Mouse (Mus musculus) forebrain, embryonic 14.5 days (tissue): ENCODE measurements around the gene P3h4. TPM values are rescaled to one million over a fixed set of nuclear protein-coding genes. Genes with fewer than 3 reads are reported as not detected.
"Not testable (repeated sequence)": the region's sequence is repeated elsewhere in the genome, so short reads cannot be mapped to it uniquely, and the experiment has no call there.

Experiments used
- ATAC-seq: fragments of 200-750 bp; cut with Nextera tagmentation; 2 replicates; pipeline ENCODE4 v1.8.0; 2017; ENCODE audit warnings: mild to moderate bottlenecking, moderate library complexity
- DNase-seq: peaks from one replicate; pipeline ENCODE4 v3.0.0-alpha.2; 2015; ENCODE audit warnings: low spot score
- H3K27ac ChIP-seq: fragments of 300-500 bp; sonication (generic); 2 replicates; pipeline ENCODE4 v1.5.1; 2014; ENCODE audit warnings: low read depth, mild to moderate bottlenecking, control low read depth, low read length, moderate library complexity
- H3K27me3 ChIP-seq: fragments of 300-500 bp; sonication (generic); replicated peaks from 2 replicates; pipeline ENCODE4 v1.6.1; 2014; ENCODE audit warnings: low read length, control low read depth, mixed read lengths; ENCODE audit not compliant: control insufficient read depth, insufficient read depth
- H3K36me3 ChIP-seq: fragments of 300-500 bp; sonication (generic); 2 replicates; pipeline ENCODE4 v1.6.1; 2014; ENCODE audit warnings: low read length, control low read depth; ENCODE audit not compliant: control insufficient read depth, insufficient read depth
- H3K4me1 ChIP-seq: fragments of 300-500 bp; sonication (generic); 2 replicates; pipeline ENCODE4 v1.6.1; 2014; ENCODE audit warnings: antibody characterized with exemption, low read length, control low read depth; ENCODE audit not compliant: control insufficient read depth, insufficient read depth
- H3K4me2 ChIP-seq: fragments of 300-500 bp; sonication (generic); 2 replicates; pipeline ENCODE4 v1.6.1; 2014; ENCODE audit warnings: mild to moderate bottlenecking, control low read depth, low read length
- H3K4me3 ChIP-seq: fragments of 300-500 bp; sonication (generic); 2 replicates; pipeline ENCODE4 v1.5.1; 2014; ENCODE audit warnings: low read depth, low read length, control low read depth
- H3K9ac ChIP-seq: fragments of 300-500 bp; sonication (generic); 2 replicates; pipeline ENCODE4 v1.6.1; 2014; ENCODE audit warnings: mild to moderate bottlenecking, low read length, control low read depth, moderate library complexity
- H3K9me3 ChIP-seq: fragments of 300-500 bp; sonication (generic); replicated peaks from 2 replicates; pipeline ENCODE4 v1.6.1; 2016; ENCODE audit warnings: low read length, control low read depth, mixed read lengths; ENCODE audit not compliant: control insufficient read depth
- WGBS: fragments of 180-500 bp; shearing (Covaris S2); extraction: QIAGEN DNeasy Blood & Tissue Kit; methylation state at CpG from one replicate; pipeline ENCODE4 v1.1.7; 2014; 5-methylcytosine and 5-hydroxymethylcytosine counted together
- microRNA-seq: library from miRNA; unstranded; fragments of <30 nt; microRNA quantifications from one replicate; pipeline ENCODE4, GENCODE M21; 2016
- polyA plus RNA-seq: library from polyadenylated mRNA; unstranded; fragments of >200 nt; fragmentation: Nextera tagmentation; extraction: Ambion mirVana; gene quantifications from 2 replicates; pipeline ENCODE4 v1.2.1, GENCODE M21; 2014

The P3h4 gene
- polyA plus RNA-seq, 1 experiment from 2014 or later, result 14.5 TPM

GRCm38 (mm10) chr11:100369145-100369544, 45.5 kb downstream of the P3h4 start:
- Histone ChIP-seq H3K27me3 (no peaks in the 10 kb centered on the region), H3K4me2 (no peak overlapping the region), H3K4me1 (no peaks in the 10 kb centered on the region), H3K4me3 (no peak overlapping the region), H3K9ac (no peak overlapping the region), H3K36me3 (peaks cover 15% of the 10 kb centered on the region), H3K9me3 (no peaks in the 10 kb centered on the region), H3K27ac (no peak overlapping the region)
- DNase-seq, result no peak
- 86% methylated on average over 7 of the region's 7 CpGs for WGBS
- no peak for ATAC-seq

- no peak overlapping the region for H3K9ac ChIP-seq
- H3K36me3 ChIP-seq, result no peaks in the 10 kb centered on the region
- WGBS, result 19% methylated on average over 12 of the region's 12 CpGs
- no peaks in the 10 kb centered on the region for H3K27me3 ChIP-seq
- H3K9me3 ChIP-seq, result no peaks in the 10 kb centered on the region
- ATAC-seq (peak; percentile 43; the same call in 1 of the 2 replicates), DNase-seq (peak; percentile 60)
- H3K27ac ChIP-seq, result no peak overlapping the region
- H3K4me1 ChIP-seq, result no peaks in the 10 kb centered on the region
- no peak overlapping the region for H3K4me2 ChIP-seq
- H3K4me3 ChIP-seq, result no peak overlapping the region
These were observed 51.6 kb downstream of the P3h4 start for GRCm38 (mm10) chr11:100362979-100363562.

- no peaks in the 10 kb centered on the region for H3K9me3 ChIP-seq
- no peak overlapping the region for H3K27ac ChIP-seq
- ATAC-seq, result peak; percentile 45; the same call in 1 of the 2 replicates
- no peaks in the 10 kb centered on the region for H3K27me3 ChIP-seq
- H3K4me3 ChIP-seq, result no peak overlapping the region
- DNase-seq, result peak; percentile 76
- H3K4me1 ChIP-seq, result no peaks in the 10 kb centered on the region
- 13% methylated on average over 8 of the region's 8 CpGs for WGBS
- no peak overlapping the region for H3K4me2 ChIP-seq
- H3K9ac ChIP-seq, result no peak overlapping the region
- H3K36me3 ChIP-seq, result no peaks in the 10 kb centered on the region
These were observed 52.2 kb downstream of the P3h4 start for GRCm38 (mm10) chr11:100362209-100362978.

- DNase-seq, H3K27ac ChIP-seq, H3K36me3 ChIP-seq, H3K4me1 ChIP-seq, H3K4me3 ChIP-seq, H3K9me3 ChIP-seq, H3K9ac ChIP-seq, H3K27me3 ChIP-seq, H3K4me2 ChIP-seq, ATAC-seq: not testable (repeated sequence)
- no CpG with 5 or more reads among the region's 13 CpGs for WGBS
These were observed 53.6 kb downstream of the P3h4 start for GRCm38 (mm10) chr11:100361059-100361458.

GRCm38 (mm10) chr11:100360175-100360574, 54.5 kb downstream of the P3h4 start:
- DNase-seq, result no peak
- no peak for ATAC-seq
- H3K4me3 ChIP-seq, result no peak overlapping the region
- H3K9me3 ChIP-seq, result no peaks in the 10 kb centered on the region
- no peak overlapping the region for H3K9ac ChIP-seq
- H3K4me1 ChIP-seq, result peaks cover 3% of the 10 kb centered on the region; the same call in 1 of the 2 replicates
- 78% methylated on average over 6 of the region's 6 CpGs for WGBS
- H3K4me2 ChIP-seq, result no peak overlapping the region
- no peaks in the 10 kb centered on the region for H3K36me3 ChIP-seq
- no peak overlapping the region for H3K27ac ChIP-seq
- H3K27me3 ChIP-seq, result no peaks in the 10 kb centered on the region

Small RNA genes lying within 50 kb of the gene (microRNA-seq; reads per million reads assigned to microRNA genes)
- not detected for gene Gm27374

Other genes with a start within 250 kb of the P3h4 start
- gene Krt9, start 221.6 kb downstream of the P3h4 start, polyA plus RNA-seq, result not detected in 2 replicates
- gene Krt14, start 207.3 kb downstream of the P3h4 start, polyA plus RNA-seq, result 0.20 TPM in 1 of 2 replicates, not detected in the other
- not detected in 2 replicates for gene Krt16, start 165.9 kb downstream of the P3h4 start, polyA plus RNA-seq
- 0.14 and 0.23 TPM in 2 replicates for gene Krt17, start 153.8 kb downstream of the P3h4 start, polyA plus RNA-seq
- 0.21 TPM in 1 of 2 replicates, not detected in the other for gene Krt42, start 145.0 kb downstream of the P3h4 start, polyA plus RNA-seq
- gene Eif1, start 95.0 kb downstream of the P3h4 start, polyA plus RNA-seq, result 1,289 and 1,493 TPM in 2 replicates
- gene Gast, start 80.4 kb downstream of the P3h4 start, polyA plus RNA-seq, result 0.43 and 0.93 TPM in 2 replicates
- gene Hap1, start 58.7 kb downstream of the P3h4 start, polyA plus RNA-seq, result 55.1 and 81.9 TPM in 2 replicates
- 33.3 and 50.8 TPM in 2 replicates for gene Jup, start 17.1 kb downstream of the P3h4 start, polyA plus RNA-seq
- gene Fkbp10, start 861 bp upstream of the P3h4 start, polyA plus RNA-seq, result 16.1 and 20.8 TPM in 2 replicates
- gene Nt5c3b, start 27.0 kb upstream of the P3h4 start, polyA plus RNA-seq, result 99.6 and 109 TPM in 2 replicates
- gene Klhl10, start 27.1 kb upstream of the P3h4 start, polyA plus RNA-seq, result 0.59 and 0.71 TPM in 2 replicates
- 15.2 and 19.8 TPM in 2 replicates for gene Klhl11, start 57.9 kb upstream of the P3h4 start, polyA plus RNA-seq
- 198 and 208 TPM in 2 replicates for gene Acly, start 113.2 kb upstream of the P3h4 start, polyA plus RNA-seq
- 1.7 and 2.5 TPM in 2 replicates for gene Ttc25, start 130.8 kb upstream of the P3h4 start, polyA plus RNA-seq
- 22.0 and 25.6 TPM in 2 replicates for gene Cnp, start 160.1 kb upstream of the P3h4 start, polyA plus RNA-seq
- 111 and 122 TPM in 2 replicates for gene Nkiras2, start 204.4 kb upstream of the P3h4 start, polyA plus RNA-seq
- 77.3 and 82.5 TPM in 2 replicates for gene Dnajc7, start 205.3 kb upstream of the P3h4 start, polyA plus RNA-seq